Mouse (Mus musculus): ENCODE results near the gene Apbb2.

GRCm38 (mm10) chr5:66408546-66408945 is 210.0 kb downstream of the Apbb2 start:
- no peak for TF ChIP-seq CHD2 (IDR thresholded peaks at IDR 0.05; ENCODE audit: low read length)
- no peak for TF ChIP-seq NELFE (IDR thresholded peaks at IDR 0.05; ENCODE audit: low read depth, low read length)
- no peak for TF ChIP-seq POLR2A (IDR thresholded peaks at IDR 0.05; ENCODE audit: low read depth, low read length)
- no peak for TF ChIP-seq CTCF (conservative IDR thresholded peaks at IDR 0.05 in 1 of 2, IDR thresholded peaks at IDR 0.05 in 1 of 2; ENCODE audit: low read depth in 2 of 2, low read length in 2 of 2)
- no peak for TF ChIP-seq GABPA (IDR thresholded peaks at IDR 0.05; ENCODE audit: insufficient replicate concordance, low read depth, low read length)
- no peak for TF ChIP-seq EP300 (IDR thresholded peaks at IDR 0.05; ENCODE audit: low read length)
- TF ChIP-seq ZC3H11A (IDR thresholded peaks at IDR 0.05; ENCODE audit: low read depth, low read length) = no peak
- no peak for TF ChIP-seq ZNF384 (IDR thresholded peaks at IDR 0.05; ENCODE audit: low read depth, low read length)
- TF ChIP-seq JUN (IDR thresholded peaks at IDR 0.05; ENCODE audit: insufficient read depth, low read depth, low read length) = no peak

Data from CH12.LX (cell line).